Mouse (Mus musculus): ENCODE data around the gene Ankrd13d.
"Not testable (repeated sequence)": the region's sequence is repeated elsewhere in the genome, so short reads cannot be mapped to it uniquely, and the experiment has no call there.

The Ankrd13d gene

DNA sequence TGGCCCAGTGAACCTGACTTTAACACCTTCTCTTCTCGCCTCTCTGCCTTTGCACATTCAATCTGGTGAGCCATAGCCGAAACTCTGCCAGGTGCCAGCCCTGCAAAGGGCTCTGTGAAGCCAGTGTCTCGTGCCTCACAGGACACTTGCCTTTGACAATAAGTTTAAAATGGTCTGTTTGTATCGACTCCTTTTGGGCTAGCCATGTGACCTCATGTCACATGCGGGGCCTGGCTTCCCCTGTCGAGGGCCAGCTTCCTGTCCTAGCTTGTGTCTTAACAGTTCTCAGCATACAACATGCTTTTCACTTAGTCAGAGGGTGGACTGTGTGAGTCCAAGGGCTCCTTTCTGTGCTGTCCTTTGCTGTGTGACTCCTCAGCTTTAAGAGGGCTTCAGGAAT, 20.2 kb downstream of the Ankrd13d start:
- no peak for DNase-seq (ENCODE audit: low spot score)

DNA sequence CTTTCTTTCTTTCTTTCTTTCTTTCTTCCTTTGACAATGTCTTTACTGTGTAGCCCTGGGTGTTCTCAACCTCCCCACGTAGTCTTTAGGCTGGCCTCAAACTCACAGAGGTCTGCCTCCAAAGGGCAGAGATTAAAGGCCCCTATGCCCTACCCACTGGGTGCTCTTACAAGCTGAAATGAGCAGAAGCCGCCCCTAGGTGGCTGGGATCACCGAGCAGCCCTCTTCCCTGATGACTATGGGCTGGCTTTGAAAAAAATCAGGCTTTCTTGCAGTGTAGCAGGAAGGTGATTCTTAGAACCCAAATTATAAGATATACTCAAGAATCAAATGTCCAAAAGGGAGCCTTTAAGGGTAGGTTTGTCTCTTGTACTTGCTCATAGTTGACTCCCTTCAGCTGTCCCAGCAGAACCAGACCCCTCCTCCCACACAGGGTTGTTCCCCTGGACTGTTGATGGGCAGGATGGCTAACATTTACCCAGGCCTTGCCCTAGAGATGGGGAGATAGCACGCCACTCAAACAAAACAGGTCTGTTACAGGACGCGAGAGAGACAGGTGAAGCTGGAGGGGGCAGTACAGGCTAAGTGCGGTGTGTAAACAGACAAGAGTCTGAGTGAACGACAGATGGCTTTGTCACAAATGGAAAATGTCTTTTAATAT, 21.8 kb downstream of the Ankrd13d start:
- DNase-seq (ENCODE audit: low spot score) = no peak

DNA sequence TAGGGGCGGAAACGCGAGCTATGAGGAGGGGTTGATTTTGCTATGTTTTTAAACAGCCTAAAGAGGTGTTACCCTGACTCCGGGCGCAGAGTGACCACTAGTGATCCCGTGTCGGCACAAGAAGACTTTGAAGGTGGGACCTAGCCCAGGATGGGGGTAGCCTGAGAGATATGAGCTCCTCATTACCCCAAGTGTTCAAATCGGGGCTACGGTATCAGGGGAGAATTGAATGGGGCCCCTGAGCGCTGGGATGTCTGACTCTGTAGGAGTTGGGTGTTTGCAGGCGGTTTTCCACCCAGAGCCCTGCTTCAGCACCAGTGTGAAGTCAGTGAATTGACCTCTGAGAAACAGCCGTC, 25.1 kb downstream of the Ankrd13d start:
- DNase-seq (ENCODE audit: low spot score) = no peak

DNA sequence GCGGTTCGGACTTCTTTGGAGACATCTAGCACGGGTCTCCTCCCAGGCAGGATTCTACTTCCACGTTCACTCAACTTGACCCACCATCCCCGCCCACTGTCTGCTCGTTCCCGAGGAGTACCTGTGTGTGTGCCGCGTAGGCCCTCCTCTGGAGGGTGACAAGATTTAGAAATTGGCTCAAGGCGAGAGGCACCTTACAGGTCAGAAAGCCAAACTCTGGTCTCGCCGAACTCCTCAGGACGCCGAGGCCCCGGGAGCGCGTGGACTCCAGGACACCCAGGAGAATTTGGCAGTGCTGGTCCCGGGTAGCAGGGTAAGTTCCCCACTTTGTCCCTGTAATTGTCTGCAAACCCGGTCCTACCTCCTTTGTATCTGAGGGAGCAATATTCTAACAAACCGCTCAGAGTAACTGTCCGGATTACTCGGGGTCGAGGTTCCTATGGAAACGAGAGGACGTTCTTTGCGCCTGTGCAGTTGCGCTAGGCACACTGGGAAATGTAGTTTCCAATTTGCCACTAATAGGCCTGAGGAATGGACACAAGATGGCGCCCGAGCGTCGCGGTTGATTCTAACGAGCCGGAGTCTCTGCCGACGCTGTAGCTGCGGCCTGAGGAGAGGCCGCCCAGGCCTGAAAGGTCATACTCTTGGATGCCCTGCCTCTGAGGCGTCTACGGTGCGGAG, 25.6 kb downstream of the Ankrd13d start:
- peak; percentile 91 for DNase-seq (ENCODE audit: low spot score)

DNA sequence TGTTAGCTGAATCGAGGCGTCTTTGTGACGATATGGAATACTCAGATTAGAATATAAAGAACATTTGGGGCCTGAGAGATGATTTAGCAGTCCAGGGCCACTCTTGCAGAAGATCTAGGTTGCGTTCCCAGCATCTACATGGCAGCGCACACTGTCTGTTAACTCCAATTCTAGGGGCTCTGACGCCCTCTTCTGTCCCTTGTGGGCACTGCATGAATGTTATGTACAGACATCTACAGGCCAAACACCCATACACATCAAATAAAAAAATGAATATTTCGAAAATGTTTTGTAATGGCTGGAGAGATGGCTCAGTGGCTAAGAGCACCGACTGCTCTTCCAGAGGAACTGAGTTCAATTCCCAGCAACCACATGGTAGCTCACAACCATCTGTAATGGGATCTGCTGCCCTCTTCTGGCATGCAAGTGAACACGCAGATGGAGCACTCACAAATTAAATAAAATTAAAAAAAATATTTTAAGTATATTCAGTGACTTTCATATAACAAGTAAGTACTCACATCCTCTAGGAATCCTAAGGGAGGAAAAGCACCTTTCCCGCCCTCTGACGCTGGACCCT, 27.3 kb downstream of the Ankrd13d start:
- DNase-seq (ENCODE audit: low spot score) = no peak

DNA sequence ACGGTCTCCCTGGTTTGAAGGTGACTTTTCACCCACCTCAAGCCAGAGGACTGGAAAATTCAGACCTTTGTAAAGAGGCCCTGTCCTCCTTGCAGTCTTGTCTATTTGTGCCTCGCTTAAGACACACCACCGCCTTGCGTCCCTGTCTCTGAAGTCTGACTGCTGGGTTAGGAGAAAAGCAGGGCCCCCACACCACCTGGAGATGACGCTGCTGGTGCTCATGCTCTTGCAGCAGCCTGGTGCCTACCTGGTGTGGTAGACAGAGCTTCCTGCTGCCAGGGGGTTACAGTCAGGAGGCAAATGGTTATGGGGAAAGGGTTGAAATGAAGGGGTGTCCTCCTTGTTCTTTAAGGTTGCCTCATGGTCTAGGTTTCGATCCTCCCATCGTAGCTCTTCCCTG, 28.7 kb downstream of the Ankrd13d start:
- no peak for DNase-seq (ENCODE audit: low spot score)

DNA sequence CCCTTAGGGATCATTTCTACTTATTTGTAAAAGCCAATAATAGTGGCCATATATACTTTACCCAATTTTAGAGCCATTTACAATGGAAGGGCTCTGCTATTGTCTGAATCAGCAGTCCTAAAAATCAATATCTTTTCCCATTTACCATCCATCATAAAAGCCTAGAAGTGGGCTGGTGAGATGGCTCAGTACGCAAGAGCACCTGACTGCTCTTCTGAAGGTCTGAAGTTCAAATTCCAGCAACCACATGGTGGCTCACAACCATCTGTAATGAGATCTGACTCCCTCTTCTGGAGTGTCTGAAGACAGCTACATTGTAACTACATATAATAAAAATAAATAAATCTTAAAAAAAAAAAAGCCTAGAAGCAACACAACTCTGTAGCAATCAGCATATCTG, 34.3 kb downstream of the Ankrd13d start:
- DNase-seq (ENCODE audit: low spot score) = not testable (repeated sequence)

DNA sequence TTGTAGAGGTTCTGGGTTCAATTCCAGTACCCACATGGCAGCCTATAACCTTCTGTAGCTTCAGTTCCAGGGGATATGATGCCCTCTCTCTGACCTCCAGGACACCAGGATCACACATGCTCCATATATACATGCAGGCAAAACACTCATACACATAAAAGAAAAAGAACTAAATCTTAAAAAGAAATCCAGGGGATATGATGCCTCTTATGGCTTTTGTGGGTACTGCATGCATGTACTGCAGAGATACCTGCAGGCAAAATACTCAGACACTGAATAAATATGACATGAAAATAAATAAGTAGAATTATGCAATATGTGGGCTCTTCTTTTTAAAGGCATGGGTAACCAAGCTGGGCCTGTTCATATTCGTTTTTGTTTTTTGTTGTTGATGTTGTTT, 35.9 kb downstream of the Ankrd13d start:
- no peak for DNase-seq (ENCODE audit: low spot score)

DNA sequence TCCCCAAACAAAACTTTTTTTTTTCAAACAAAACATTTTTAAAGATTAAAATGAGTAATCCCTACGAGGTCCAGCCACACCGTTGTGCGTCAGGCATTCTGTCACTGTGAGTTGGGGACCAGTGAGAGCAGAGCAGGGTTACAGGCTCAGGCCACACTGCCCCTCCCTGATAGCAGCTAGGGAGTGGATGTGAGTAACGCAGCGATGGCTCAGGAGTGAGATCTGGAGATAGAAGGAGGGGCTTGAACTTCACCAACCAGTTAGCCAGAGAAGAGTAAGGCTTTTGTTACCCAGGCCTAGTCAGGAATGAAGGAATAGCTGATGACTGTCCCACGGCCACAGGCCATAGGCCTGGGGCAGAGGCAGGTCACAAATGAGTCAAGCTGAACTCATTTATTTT, 38.2 kb downstream of the Ankrd13d start:
- no peak for DNase-seq (ENCODE audit: low spot score)

DNA sequence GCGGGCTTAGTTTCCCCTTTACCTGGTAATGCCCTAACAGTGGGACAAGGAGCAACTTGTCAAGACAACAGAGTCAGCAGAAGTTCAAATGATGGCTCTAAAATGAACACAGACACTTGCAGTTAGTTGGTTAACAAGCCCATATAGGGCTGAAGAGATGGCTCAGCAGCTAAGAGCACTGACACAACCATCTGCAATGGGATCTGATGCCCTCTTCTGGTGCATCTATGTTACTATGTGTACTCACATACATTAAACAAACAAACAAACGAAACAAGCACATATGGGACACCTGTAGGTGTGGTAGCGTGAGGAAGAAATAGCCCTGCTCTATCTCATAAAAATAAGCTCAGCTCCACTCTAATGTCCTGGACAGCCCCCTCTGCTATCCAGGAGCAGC, 40.5 kb downstream of the Ankrd13d start:
- no peak for DNase-seq (ENCODE audit: low spot score)

DNA sequence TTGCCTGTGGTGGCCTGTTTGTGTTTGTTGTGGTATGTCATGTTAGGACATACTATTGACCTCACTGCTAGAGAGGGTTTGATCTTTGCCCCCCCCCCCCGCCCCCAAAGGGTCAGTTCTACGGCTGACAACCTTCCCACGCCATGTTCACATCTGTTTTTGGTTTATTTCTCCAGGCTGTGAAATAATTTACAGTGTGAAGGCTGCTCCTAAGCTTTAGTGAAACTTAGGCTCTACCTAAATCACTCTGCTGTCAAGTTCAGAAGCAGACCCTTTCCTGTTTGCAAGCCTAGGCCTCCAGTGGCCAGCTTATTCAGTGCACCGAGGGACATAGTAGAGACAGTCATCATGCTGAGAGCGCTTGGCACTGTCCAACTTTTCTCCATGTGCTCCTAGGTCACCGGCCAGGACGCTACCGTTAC, 42.7 kb downstream of the Ankrd13d start:
- DNase-seq (ENCODE audit: low spot score) = peak; percentile 33

DNA sequence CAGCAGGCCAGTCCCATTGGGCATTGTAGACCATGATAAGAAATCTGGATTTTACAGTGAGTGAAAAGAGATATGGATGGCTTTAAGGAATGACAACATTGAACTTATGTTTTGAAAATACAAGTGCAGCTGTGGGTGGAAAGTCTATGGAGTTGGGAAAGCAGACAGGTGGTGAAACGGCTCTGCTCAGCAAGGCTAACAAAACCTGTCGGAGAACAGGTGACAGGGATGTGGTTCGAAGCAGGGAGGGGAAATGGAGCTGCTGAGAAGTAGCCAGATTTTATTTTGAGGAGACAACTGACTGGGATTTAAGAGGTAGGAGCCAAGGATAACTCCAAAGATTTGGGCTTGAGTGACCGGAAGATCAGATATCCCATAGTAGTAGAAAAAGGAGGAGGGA, 48.4 kb downstream of the Ankrd13d start:
- no peak for DNase-seq (ENCODE audit: low spot score)

DNA sequence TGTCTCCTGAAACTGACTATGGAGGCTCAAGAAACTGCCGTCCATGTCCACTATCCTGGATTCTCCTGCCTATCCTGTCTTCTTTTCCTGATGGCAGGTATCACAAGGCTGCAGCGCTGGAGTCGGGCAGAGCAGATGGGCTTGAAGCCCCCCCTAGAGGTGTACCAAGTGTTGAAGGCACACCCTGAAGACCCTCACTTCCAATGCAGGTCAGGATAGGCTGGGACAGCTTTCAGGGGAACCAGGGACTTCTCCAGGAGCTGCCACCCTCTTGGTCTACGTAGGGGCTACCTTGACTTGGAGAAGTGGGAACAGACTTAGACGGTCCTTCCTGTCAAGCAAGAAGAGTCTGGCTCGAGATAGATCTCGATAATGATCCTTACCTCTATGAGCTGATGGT, 50.3 kb downstream of the Ankrd13d start:
- no peak for DNase-seq (ENCODE audit: low spot score)

DNA sequence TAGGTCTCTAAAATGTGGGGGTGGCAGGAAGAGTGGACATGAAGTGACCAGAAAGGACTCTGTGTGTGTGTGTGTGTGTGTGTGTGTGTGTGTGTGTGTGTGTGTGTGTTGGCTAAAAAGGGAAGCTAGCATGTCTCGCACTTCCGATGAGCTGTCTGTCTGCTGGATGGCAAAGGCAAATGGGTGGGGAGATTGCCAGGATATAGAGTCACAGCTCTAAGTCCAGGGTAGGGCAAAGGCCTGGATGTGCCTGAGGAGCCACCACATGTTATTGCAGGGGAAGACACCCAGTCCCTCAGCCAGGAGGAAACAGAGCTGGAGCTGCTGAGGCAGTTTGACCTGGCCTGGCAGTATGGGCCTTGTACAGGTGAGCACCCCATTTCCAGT, 50.8 kb downstream of the Ankrd13d start:
- DNase-seq (ENCODE audit: low spot score) = no peak

DNA sequence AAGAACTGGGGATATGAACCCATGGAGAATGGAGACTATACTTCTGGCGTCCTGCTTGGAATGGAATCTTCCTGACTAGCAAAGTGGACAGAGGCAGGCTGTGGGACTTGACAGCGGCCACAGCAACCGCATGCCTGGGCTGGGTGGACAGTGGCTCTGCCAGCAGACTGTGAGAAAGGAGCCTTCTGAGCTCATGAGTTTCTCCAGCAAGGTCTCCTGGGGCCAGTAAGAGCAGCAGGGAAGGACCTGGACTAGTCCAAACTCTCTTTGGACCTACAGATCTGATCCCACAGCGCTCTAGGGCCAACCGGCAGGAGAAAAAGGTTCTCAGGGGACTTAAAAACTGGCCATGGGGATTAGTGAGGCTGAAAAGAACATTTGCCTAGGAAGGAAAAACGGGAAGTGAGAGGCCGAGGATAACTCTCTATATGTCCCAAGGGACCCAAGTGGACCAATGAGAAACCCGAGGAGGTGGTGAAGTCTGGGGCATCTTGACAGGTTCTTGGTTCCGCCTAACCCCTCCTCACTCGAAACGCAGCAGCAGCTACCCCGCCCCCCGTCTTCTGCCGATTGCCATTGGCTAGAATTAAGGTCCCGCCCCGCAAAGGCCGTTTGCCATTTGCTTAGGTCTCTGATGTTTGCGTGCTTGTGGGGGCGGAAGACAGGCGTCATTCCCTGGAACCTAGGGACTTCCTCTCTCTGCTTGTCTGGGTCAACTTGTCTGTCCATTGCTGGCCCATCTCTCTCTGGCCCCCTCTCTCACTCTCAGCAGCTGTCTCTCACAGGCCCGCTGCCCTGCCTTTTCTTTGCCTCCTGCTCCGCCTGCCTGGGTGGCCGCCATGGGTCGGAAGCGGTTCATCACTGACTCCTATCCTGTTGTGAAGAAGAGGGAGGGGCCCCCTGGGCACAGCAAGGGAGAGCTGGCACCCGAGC, 51.4 kb downstream of the Ankrd13d start, which contains the start of gene Pold4:
Pold4 (plus strand) TSS at position 647 of the 933 bp plus-strand sequence.
- peak; percentile 93 for DNase-seq (ENCODE audit: low spot score)

DNA sequence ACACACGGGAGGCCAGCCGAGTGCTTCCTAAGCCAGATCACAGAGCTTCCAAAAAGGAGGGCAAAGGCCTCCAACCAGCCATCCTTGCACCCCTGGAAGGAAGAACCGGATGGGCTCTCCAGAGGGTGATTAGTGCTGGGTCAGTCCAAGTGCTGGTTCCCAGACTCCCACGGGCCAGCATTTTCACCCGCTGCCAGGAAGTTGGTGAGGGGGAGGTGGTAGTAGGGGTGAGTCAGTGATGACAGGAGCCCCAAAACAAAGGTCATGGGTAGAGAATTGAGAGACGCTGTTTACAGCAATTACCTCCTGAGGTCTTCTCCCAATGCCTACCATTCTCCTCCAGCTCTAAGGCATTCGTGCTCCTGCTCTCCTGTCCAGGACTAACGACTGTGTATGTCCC, 52.5 kb downstream of the Ankrd13d start:
- no peak for DNase-seq (ENCODE audit: low spot score)

DNA sequence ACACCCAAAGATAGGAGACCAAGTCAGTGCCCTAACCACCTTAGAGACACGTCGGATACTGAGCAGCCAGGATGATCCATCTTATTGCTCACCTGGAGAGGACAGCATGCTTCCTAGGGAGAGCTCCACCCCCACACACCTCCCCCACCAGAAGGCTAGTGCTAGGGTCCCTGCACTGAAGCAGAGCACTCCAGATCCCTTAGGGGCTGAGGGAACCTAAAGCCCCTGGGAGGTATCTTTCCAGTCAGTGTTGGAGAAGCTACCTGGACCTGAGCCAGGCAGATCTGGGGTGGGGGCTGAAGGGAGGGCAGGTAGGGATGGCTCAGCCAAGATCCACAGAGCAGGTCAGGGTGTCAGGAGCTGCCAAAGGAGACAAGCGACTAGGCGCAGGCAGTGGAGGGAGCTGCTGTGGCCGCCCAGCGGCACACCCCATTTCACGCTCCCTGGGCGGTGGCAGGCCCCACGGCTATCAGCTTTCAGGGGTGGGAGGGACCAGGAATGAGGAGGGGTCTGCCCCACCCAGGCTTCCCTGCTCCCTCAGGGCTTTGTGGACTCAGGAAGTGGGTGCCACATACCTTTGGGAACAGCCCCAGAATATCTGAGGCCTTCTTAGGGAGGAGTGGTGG, 53.4 kb downstream of the Ankrd13d start:
- DNase-seq (ENCODE audit: low spot score) = no peak

DNA sequence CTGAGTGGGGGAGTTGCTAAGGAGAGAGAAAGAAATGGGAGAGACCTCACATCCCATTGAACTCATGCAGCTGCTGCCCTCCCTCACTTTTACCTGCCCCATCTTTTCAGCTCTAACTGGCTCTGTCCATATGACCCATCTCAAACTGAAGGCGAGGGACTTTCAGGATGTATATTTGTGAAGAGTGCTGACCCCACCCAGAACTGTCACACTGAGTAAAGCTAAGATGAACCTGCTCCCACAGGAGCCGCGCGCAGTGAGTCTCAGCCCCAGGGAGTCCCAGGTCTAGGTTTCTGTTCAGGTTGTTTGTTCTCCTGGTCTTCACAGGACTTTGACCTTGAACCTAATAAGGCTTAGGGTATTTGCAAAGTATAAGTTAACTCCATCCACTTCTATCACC, 54.0 kb downstream of the Ankrd13d start:
- no peak for DNase-seq (ENCODE audit: low spot score)

DNA sequence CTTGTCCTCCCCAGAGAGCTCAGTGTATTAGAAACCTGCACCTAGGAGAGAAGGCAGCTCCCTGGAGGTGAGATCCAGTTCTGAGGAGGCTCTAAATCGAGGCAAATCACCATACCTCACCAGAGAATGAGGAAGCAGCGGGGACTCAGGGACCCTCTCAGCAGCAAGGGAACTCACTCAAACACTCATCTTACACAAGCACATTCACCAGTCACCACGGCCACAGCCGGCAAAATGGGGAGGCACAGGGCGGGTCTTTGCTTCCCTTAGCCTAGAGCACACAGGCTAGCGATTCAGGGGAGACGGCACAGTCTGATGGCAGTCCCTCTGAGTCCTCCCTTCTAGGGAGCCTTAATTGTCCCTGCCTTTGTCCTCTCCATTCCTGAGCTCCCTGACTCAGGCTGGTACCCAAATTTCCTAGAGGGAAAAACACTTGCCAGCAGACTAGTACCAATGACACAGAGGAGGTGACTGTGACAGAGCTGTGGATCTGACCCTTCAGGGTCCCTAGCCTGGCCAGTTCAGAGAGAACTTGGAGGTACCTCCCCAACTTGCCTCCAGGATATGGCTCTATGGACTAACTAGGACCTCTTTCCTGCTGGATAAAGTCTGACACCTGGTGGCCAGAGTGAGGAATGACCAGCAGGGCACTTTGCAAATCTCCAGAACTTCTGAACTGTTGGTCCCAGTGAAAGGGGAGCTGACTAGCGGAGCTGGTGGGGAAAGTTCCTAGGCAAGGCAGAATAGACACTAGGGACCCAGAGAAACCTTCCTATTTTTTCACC, 54.9 kb downstream of the Ankrd13d start:
- DNase-seq (ENCODE audit: low spot score) = peak; percentile 63

DNA sequence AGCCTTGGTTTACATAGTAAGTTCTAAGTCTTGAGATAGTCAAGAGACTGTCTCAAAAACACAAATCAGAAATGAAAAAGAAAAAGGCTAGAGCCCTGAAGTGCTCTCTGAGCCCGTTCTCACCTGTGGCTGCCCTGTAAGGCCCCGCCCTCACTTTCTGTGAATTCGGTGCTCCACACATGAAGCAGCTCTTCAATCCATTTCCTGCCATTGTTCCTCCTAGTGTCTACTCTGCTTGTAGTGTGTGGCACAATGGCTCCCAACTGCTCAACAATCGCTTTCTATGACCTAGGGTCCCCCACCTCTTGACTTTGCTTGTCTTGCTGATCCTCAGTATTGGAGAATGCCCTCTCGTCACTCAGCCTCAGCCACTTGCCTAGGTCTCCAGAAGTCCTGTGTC, 55.5 kb downstream of the Ankrd13d start:
- no peak for DNase-seq (ENCODE audit: low spot score)

DNA sequence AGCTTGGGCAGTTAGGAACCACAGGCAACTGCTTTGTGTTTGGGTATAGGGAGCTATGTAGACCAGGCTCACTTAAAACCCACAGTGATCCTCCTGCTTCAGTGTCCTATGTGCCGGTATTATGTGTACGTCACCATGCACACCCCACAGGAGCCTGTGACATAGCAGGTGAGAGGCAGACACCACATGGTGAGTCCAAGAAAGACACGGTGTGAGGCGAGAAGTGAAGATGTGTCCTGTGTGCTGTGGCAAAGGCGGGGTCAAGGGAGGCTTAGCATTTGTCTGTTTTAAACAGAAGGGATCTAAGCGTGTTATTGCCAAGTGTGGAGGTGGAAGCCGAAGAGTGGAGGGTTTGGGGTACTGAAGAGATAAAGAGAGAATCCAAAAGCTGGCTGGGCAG, 56.2 kb downstream of the Ankrd13d start:
- DNase-seq (ENCODE audit: low spot score) = no peak
